Mouse (Mus musculus): Measurements from ENCODE around the gene Ddx31. TPM values are rescaled to one million over a fixed set of nuclear protein-coding genes. Genes with fewer than 3 reads are reported as not detected.

The Ddx31 gene
- polyA plus RNA-seq (2015; fragmentation: Nextera tagmentation; extraction: Ambion mirVana) = 15.1 and 15.4 TPM in 2 replicates

- peak; percentile 97 for ATAC-seq
- peak within 1 kb of the TSS; percentile 84 for H3K9ac ChIP-seq
- peaks cover 54% of the 10 kb centered on the region for H3K4me1 ChIP-seq
- peak within 1 kb of the TSS; percentile 99 for H3K4me2 ChIP-seq
- peaks cover 14% of the 10 kb centered on the region for H3K36me3 ChIP-seq (ENCODE audit: poor library complexity, severe bottlenecking)
- under 1% methylated on average over 53 of the region's 63 CpGs for whole genome bisulfite sequencing
- H3K27me3 ChIP-seq = no peaks in the 10 kb centered on the region
- peak within 1 kb of the TSS; percentile 78 for H3K27ac ChIP-seq
- H3K9me3 ChIP-seq (replicated peaks) = no peaks in the 10 kb centered on the region
- H3K4me3 ChIP-seq = peak within 1 kb of the TSS; percentile 77
These were observed at the start of gene Ddx31, which contains the start of gene Gtf3c4 for GRCm38 (mm10) chr2:28840222-28840951. Gene Ddx31, plus strand, starts transcription at chr2:28840406. Gene Gtf3c4, minus strand, starts transcription at chr2:28840360.

- no peaks in the 10 kb centered on the region for H3K9me3 ChIP-seq (replicated peaks)
- no peak overlapping the region for H3K4me3 ChIP-seq
- 25% methylated on average over 5 of the region's 6 CpGs for WGBS
- no peak for ATAC-seq
- H3K9ac ChIP-seq = no peak overlapping the region
- peaks cover 28% of the 10 kb centered on the region for H3K4me1 ChIP-seq
- no peaks in the 10 kb centered on the region for H3K36me3 ChIP-seq (ENCODE audit: poor library complexity, severe bottlenecking)
- H3K27me3 ChIP-seq = peaks cover 74% of the 10 kb centered on the region
- no peak overlapping the region for H3K27ac ChIP-seq
- peak overlapping the region; percentile 30 for H3K4me2 ChIP-seq
These were observed 47.1 kb upstream of the Ddx31 start for GRCm38 (mm10) chr2:28792931-28793610.

DNA sequence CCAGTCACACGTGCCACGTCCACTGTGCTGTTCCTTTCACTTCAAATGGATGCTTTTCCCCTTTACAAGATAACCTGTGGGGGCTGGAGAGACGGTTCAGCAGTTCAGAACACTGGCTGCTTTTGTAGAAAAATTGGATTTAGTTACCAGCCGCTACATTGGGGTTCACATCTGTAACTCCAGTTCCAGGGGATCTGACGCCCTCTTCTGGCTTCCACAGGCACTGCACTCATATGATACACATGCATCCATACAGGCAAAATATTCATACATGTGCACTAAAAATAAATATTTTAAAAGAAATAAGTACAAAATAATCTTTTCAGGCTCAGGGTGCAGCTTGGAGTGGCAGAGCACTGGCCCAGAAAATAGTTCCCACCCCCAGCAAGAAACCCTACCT, 45.6 kb upstream of the Ddx31 start:
- H3K27me3 ChIP-seq = peaks cover 64% of the 10 kb centered on the region
- H3K36me3 ChIP-seq (ENCODE audit: poor library complexity, severe bottlenecking) = no peaks in the 10 kb centered on the region
- no peak for ATAC-seq
- H3K9me3 ChIP-seq (replicated peaks) = no peaks in the 10 kb centered on the region
- no peak overlapping the region for H3K9ac ChIP-seq
- H3K27ac ChIP-seq = no peak overlapping the region
- H3K4me2 ChIP-seq = no peak overlapping the region
- 68% methylated on average over 5 of the region's 5 CpGs for WGBS
- H3K4me1 ChIP-seq = peaks cover 39% of the 10 kb centered on the region
- H3K4me3 ChIP-seq = no peak overlapping the region

- no peaks in the 10 kb centered on the region for H3K36me3 ChIP-seq (ENCODE audit: poor library complexity, severe bottlenecking)
- peaks cover 65% of the 10 kb centered on the region for H3K27me3 ChIP-seq
- H3K27ac ChIP-seq = no peak overlapping the region
- H3K9me3 ChIP-seq (replicated peaks) = no peaks in the 10 kb centered on the region; the same call in 1 of the 2 replicates
- no peak overlapping the region for H3K4me3 ChIP-seq
- H3K4me2 ChIP-seq = no peak overlapping the region
- ATAC-seq = no peak
- H3K4me1 ChIP-seq = peaks cover 39% of the 10 kb centered on the region
- no peak overlapping the region for H3K9ac ChIP-seq
- whole genome bisulfite sequencing = 76% methylated on average over 8 of the region's 8 CpGs
These were observed 43.9 kb upstream of the Ddx31 start for GRCm38 (mm10) chr2:28796298-28796697.

DNA sequence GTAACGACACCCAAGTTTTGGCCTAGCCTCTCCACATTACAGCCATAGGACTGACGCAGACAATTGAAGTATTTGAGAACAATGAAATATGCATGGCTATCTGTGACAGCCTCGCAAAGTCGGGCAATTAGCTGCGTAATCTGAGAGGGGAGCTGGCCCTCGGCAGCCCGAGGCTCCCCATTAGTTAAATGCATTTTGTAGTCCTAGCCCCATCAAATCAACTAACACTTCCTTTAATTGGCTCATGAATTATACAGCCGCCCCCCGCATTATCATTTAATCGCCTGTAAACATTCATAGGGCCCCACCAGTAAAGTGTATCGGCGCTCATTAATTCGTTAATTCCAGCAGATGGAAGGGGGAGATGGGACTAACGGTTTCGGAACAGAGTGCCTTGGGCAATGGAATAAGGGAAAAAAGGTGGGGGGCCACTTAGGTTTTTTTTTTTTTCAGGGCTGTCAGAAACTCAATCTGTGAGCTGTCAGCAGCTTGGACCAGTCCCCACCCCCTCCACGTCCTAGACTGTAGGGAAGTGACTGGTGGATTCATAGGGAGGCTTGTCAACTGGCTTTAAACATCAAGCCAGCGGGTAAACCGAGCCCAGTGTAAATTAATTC, 42.6 kb upstream of the Ddx31 start:
- Histone ChIP-seq H3K36me3 (ENCODE audit: poor library complexity, severe bottlenecking) (no peaks in the 10 kb centered on the region), H3K9me3 (replicated peaks) (no peaks in the 10 kb centered on the region; the same call in 1 of the 2 replicates), H3K4me3 (no peak overlapping the region), H3K4me2 (peak overlapping the region; percentile 34), H3K4me1 (peaks cover 43% of the 10 kb centered on the region), H3K27me3 (peaks cover 66% of the 10 kb centered on the region), H3K27ac (peak overlapping the region; percentile 78), H3K9ac (no peak overlapping the region)
- peak; percentile 91 for ATAC-seq
- WGBS = 14% methylated on average over 18 of the region's 18 CpGs

- no peak; the same call in 1 of the 2 replicates for ATAC-seq
- Histone ChIP-seq H3K4me2 (peak overlapping the region; percentile 22; the same call in 1 of the 2 replicates), H3K27ac (peak overlapping the region; percentile 78), H3K9me3 (replicated peaks) (no peaks in the 10 kb centered on the region; the same call in 1 of the 2 replicates), H3K4me3 (no peak overlapping the region), H3K27me3 (peaks cover 71% of the 10 kb centered on the region), H3K9ac (no peak overlapping the region), H3K36me3 (ENCODE audit: poor library complexity, severe bottlenecking) (no peaks in the 10 kb centered on the region), H3K4me1 (peaks cover 39% of the 10 kb centered on the region)
- WGBS = 19% methylated on average over 3 of the region's 3 CpGs
These were observed 41.8 kb upstream of the Ddx31 start for GRCm38 (mm10) chr2:28798390-28798789.

GRCm38 (mm10) chr2:28799575-28799974, 40.6 kb upstream of the Ddx31 start:
- H3K4me2 ChIP-seq = no peak overlapping the region
- no peak overlapping the region for H3K4me3 ChIP-seq
- no peak overlapping the region for H3K27ac ChIP-seq
- H3K27me3 ChIP-seq = peaks cover 61% of the 10 kb centered on the region
- H3K4me1 ChIP-seq = peaks cover 39% of the 10 kb centered on the region
- WGBS = 95% methylated on average over 2 of the region's 2 CpGs
- no peak overlapping the region for H3K9ac ChIP-seq
- ATAC-seq = no peak
- no peaks in the 10 kb centered on the region for H3K36me3 ChIP-seq (ENCODE audit: poor library complexity, severe bottlenecking)
- no peaks in the 10 kb centered on the region; the same call in 1 of the 2 replicates for H3K9me3 ChIP-seq (replicated peaks)

GRCm38 (mm10) chr2:28803406-28803805, 36.8 kb upstream of the Ddx31 start:
- no peak overlapping the region for H3K4me2 ChIP-seq
- no peak for ATAC-seq
- peaks cover 15% of the 10 kb centered on the region for H3K4me1 ChIP-seq
- no peak overlapping the region for H3K4me3 ChIP-seq
- no peaks in the 10 kb centered on the region for H3K36me3 ChIP-seq (ENCODE audit: poor library complexity, severe bottlenecking)
- H3K27ac ChIP-seq = no peak overlapping the region
- H3K9me3 ChIP-seq (replicated peaks) = no peaks in the 10 kb centered on the region; the same call in 1 of the 2 replicates
- H3K9ac ChIP-seq = no peak overlapping the region
- H3K27me3 ChIP-seq = peaks cover 43% of the 10 kb centered on the region
- WGBS = 91% methylated on average over 7 of the region's 7 CpGs

- H3K9ac ChIP-seq = no peak overlapping the region
- H3K4me1 ChIP-seq = no peaks in the 10 kb centered on the region
- H3K4me2 ChIP-seq = no peak overlapping the region
- H3K27ac ChIP-seq = no peak overlapping the region
- ATAC-seq = no peak
- peaks cover 15% of the 10 kb centered on the region for H3K27me3 ChIP-seq
- H3K36me3 ChIP-seq (ENCODE audit: poor library complexity, severe bottlenecking) = no peaks in the 10 kb centered on the region
- H3K4me3 ChIP-seq = no peak overlapping the region
- 84% methylated on average over 6 of the region's 6 CpGs for WGBS
- no peaks in the 10 kb centered on the region for H3K9me3 ChIP-seq (replicated peaks)
These were observed 31.4 kb upstream of the Ddx31 start for GRCm38 (mm10) chr2:28808841-28809240.

GRCm38 (mm10) chr2:28810260-28811013, 29.8 kb upstream of the Ddx31 start:
- H3K27ac ChIP-seq = no peak overlapping the region

DNA sequence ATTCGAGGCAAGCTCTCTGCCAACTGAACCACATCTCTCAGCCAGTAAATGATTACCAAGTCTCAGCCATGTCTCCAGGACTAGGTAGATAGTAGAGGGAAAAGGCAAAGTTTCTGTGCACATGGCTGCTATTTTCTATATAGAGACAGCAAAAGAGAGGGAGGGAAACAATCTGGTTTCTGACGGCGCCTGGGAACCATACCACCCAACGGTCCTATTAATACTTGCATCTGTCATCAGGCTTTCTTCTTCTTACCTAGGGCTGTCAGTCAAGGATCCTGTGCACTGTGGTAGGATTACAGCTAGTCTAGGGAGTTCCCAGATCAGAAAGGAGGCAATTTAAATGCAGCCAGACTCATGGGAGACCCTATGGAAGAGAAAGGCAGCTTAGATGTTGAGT, 21.3 kb upstream of the Ddx31 start:
- Histone ChIP-seq H3K27me3 (peaks cover 14% of the 10 kb centered on the region), H3K4me3 (no peak overlapping the region), H3K36me3 (ENCODE audit: poor library complexity, severe bottlenecking) (peaks cover 13% of the 10 kb centered on the region), H3K27ac (no peak overlapping the region), H3K4me2 (no peak overlapping the region), H3K9ac (no peak overlapping the region), H3K4me1 (no peaks in the 10 kb centered on the region), H3K9me3 (replicated peaks) (no peaks in the 10 kb centered on the region)
- WGBS = 85% methylated on average over 4 of the region's 4 CpGs
- ATAC-seq = no peak

More at GRCm38 (mm10) chr2:28810260-28811013, 29.8 kb upstream of the Ddx31 start:
- Histone ChIP-seq H3K9ac (no peak overlapping the region), H3K4me1 (no peaks in the 10 kb centered on the region), H3K9me3 (replicated peaks) (no peaks in the 10 kb centered on the region), H3K36me3 (ENCODE audit: poor library complexity, severe bottlenecking) (no peaks in the 10 kb centered on the region), H3K4me3 (no peak overlapping the region), H3K4me2 (no peak overlapping the region), H3K27me3 (peaks cover 23% of the 10 kb centered on the region)
- 40% methylated on average over 5 of the region's 5 CpGs for WGBS
- ATAC-seq = no peak
